ENCODE assay signal across 8 mouse cellular contexts in the genomic region with DNA sequence AGATGAGACGGTGACA. TPM values are rescaled to one million over a fixed set of nuclear protein-coding genes. Genes with fewer than 3 reads are reported as not detected.
DNase-seq lines count a peak whose midpoint lies in the region; ATAC-seq and TF ChIP-seq lines count a peak whose summit lies in the region.

A gene (plus strand): TSS at position 8 of the 16 bp plus-strand sequence.

- DNase-seq in gastrocnemius, adult 2 months, result no peak
- no peak for DNase-seq in gastrocnemius, postnatal 36 days
- DNase-seq in left cerebral cortex, postnatal 4 days, result no peak
- no peak for DNase-seq in ovary, postnatal 36 days (ENCODE audit: low spot score)
- DNase-seq in adrenal gland, adult 8-10 months, result no peak

- peak within 1 kb of the TSS; percentile 87 for H3K4me3 ChIP-seq in gastrocnemius, adult 2 months
- H3K4me3 ChIP-seq in E14TG2a.4 (replicated peaks; ENCODE audit: low read length), result peak within 1 kb of the TSS; percentile 88
- H3K4me3 ChIP-seq in heart, embryonic 15.5 days, result peak within 1 kb of the TSS; percentile 70
- H3K4me3 ChIP-seq in stomach, embryonic 14.5 days (ENCODE audit: low read depth, low read length), result peak within 1 kb of the TSS; percentile 75

- peak within 1 kb of the TSS; percentile 82 for H3K4me2 ChIP-seq in heart, embryonic 15.5 days
- H3K4me2 ChIP-seq in stomach, embryonic 14.5 days (replicated peaks; ENCODE audit: low read depth, low read length), result peak within 1 kb of the TSS; percentile 77

- H3K27me3 ChIP-seq in E14TG2a.4 (ENCODE audit: insufficient read depth, low read length), result no peaks in the 10 kb centered on the region
- no peaks in the 10 kb centered on the region for H3K27me3 ChIP-seq in heart, embryonic 15.5 days
- no peaks in the 10 kb centered on the region for H3K27me3 ChIP-seq in stomach, embryonic 14.5 days (ENCODE audit: control insufficient read depth, insufficient read depth, low read length)

- no peak for ATAC-seq in heart, embryonic 15.5 days (replicated peaks; ENCODE audit: insufficient number of reproducible peaks, insufficient read depth, low FRiP score, low read depth)
- no peak for ATAC-seq in stomach, embryonic 14.5 days (ENCODE audit: insufficient number of reproducible peaks, insufficient read depth, low FRiP score, low read depth)

- H3K9me3 ChIP-seq in E14TG2a.4 (ENCODE audit: low read length), result no peaks in the 10 kb centered on the region
- no peaks in the 10 kb centered on the region for H3K9me3 ChIP-seq in heart, embryonic 15.5 days (replicated peaks)
- no peaks in the 10 kb centered on the region for H3K9me3 ChIP-seq in stomach, embryonic 14.5 days (ENCODE audit: control insufficient read depth, low read depth, low read length)

- H3K36me3 ChIP-seq in E14TG2a.4 (ENCODE audit: insufficient read depth, low read length), result no peaks in the 10 kb centered on the region
- peaks cover 4% of the 10 kb centered on the region; the same call in 1 of the 2 replicates for H3K36me3 ChIP-seq in heart, embryonic 15.5 days
- no peaks in the 10 kb centered on the region; the same call in 1 of the 2 replicates for H3K36me3 ChIP-seq in stomach, embryonic 14.5 days (ENCODE audit: control insufficient read depth, insufficient read depth, low read length)

- no peak for TF ChIP-seq CTCF in gastrocnemius, adult 2 months (IDR thresholded peaks at IDR 0.05)
- no peak for TF ChIP-seq CTCF in E14TG2a.4 (conservative IDR thresholded peaks at IDR 0.05; ENCODE audit: low read length)

- H3K27ac ChIP-seq in gastrocnemius, adult 2 months, result peak within 1 kb of the TSS; percentile 85
- peak within 1 kb of the TSS; percentile 84 for H3K27ac ChIP-seq in heart, embryonic 15.5 days
- H3K27ac ChIP-seq in stomach, embryonic 14.5 days (ENCODE audit: low read length), result peak within 1 kb of the TSS; percentile 95

- WGBS in heart, embryonic 15.5 days, result no CpG with 5 or more reads among the region's 1 CpGs
- WGBS in stomach, embryonic 14.5 days, result 0% methylated on average over 1 of the region's 1 CpGs

- peak within 1 kb of the TSS; percentile 79 for H3K9ac ChIP-seq in heart, embryonic 15.5 days
- peak within 1 kb of the TSS; percentile 86 for H3K9ac ChIP-seq in stomach, embryonic 14.5 days (replicated peaks; ENCODE audit: low read depth, low read length)

- peaks cover 52% of the 10 kb centered on the region for H3K4me1 ChIP-seq in E14TG2a.4 (replicated peaks; ENCODE audit: low read depth, low read length)
- H3K4me1 ChIP-seq in heart, embryonic 15.5 days (replicated peaks), result peaks cover 34% of the 10 kb centered on the region
- H3K4me1 ChIP-seq in stomach, embryonic 14.5 days (ENCODE audit: control insufficient read depth, insufficient read depth, low read length), result peaks cover 17% of the 10 kb centered on the region

- intact Hi-C loops in gastrocnemius, adult 2 months (cut with DNase I), result loop anchor here (2.0 kb wide), 1 partner anchor 40 kb away; no protein-coding TSS in a partner anchor
- intact Hi-C loops in gastrocnemius, postnatal 36 days (cut with DNase I), result no loop called here
- intact Hi-C loops in left cerebral cortex, postnatal 4 days (cut with DNase I), result no loop called here

RNA-seq across cellular contexts. Expression of the gene that starts here (rescaled TPM):
- 1 to 10 TPM in 1 of 2 experiments, under 1 TPM in 1; 0.99 to 1.7 TPM for total RNA-seq in gastrocnemius, adult 2 months (2021)
- 1 to 10 TPM; 2.0 TPM for total RNA-seq in gastrocnemius, postnatal 36 days (2021)
- polyA plus RNA-seq in heart, embryonic 15.5 days (2015; fragmentation: Nextera tagmentation; extraction: Ambion mirVana), result 5.8 and 7.0 TPM in 2 replicates
- total RNA-seq in left cerebral cortex, postnatal 4 days (2021), result 10 to 100 TPM; 57.6 to 61.8 TPM
- polyA plus RNA-seq in stomach, embryonic 14.5 days (2014; fragmentation: Nextera tagmentation; extraction: Ambion mirVana), result 5.5 and 6.1 TPM in 2 replicates
- total RNA-seq in adrenal gland, adult 8-10 months (2022), result 1 to 10 TPM; 4.2 to 5.9 (median 4.6) TPM

Comparison
In these comparisons a context has a peak if more than half of its experiments do, and no peak if none do; other contexts are left out.
1. RNA of the gene that starts here (total RNA-seq): 57.6 to 61.8 TPM in left cerebral cortex, postnatal 4 days; 4.2 to 5.9 TPM in adrenal gland, adult 8-10 months, 2.0 TPM in gastrocnemius, postnatal 36 days and 0.99 to 1.7 TPM in gastrocnemius, adult 2 months; every median in the first group is over 4 times any median in the second.
2. Peak in every context shown above with its lines, with median percentiles within 50 percentile points of each other: H3K27ac ChIP-seq and H3K4me3 ChIP-seq.